23 mouse cellular contexts compared by ENCODE assay signal in the genomic region with DNA sequence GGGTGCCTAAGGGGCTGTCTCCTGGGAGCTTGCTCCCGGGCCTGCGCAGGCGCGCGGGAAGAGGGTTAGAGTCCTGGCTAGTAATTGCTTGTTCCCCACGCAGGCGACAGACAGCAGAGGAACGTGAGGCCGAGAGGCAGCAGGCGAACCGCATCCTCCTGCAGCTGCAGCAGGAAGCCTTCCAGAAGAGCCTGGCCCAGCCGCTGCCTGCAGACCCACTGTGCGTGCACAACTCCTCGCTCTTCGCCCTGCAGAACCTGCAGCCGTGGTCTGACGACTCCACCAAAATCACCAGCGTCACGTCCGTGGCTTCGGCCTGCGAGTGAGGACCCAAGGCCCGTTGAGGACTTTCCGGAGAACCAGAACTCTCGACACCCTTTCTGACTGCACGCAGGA. TPM values are rescaled to one million over a fixed set of nuclear protein-coding genes. Genes with fewer than 3 reads are reported as not detected.
DNase-seq lines count a peak whose midpoint lies in the region; ATAC-seq lines count a peak whose summit lies in the region.
"Had no signal": no experiment of that assay in that cellular context is flagged by ENCODE, and none has a peak within 500 bp of the region (broad histone marks: within the 10 kb centered on the region; RNA-seq: fewer than 3 reads in every experiment).

No protein-coding gene starts in this region.

- 0 out of 2 replicates have a peak overlapping the region, but pooled peaks have one; percentile 4 for H3K4me3 ChIP-seq in heart, embryonic 11.5 days (ENCODE audit: low read depth, low read length)
- peak overlapping the region; percentile 35 for H3K4me3 ChIP-seq in megakaryocyte, embryonic 14.5 days (replicated peaks)
- no peak overlapping the region; the same call in 1 of the 2 replicates for H3K4me3 ChIP-seq in limb, embryonic 13.5 days
- H3K4me3 ChIP-seq: forebrain, embryonic 13.5 days; heart, embryonic 13.5 days; left cerebral cortex, adult 2 months; limb, embryonic 15.5 days; midbrain, embryonic 12.5 days; myocyte; neural tube, embryonic 15.5 days had no signal

- no peak for ATAC-seq in heart, embryonic 11.5 days (replicated peaks; ENCODE audit: insufficient number of reproducible peaks, low FRiP score, low TSS enrichment)
- no peak for ATAC-seq in megakaryocyte, adult 5-6 weeks (ENCODE audit: poor library complexity, severe bottlenecking)
- ATAC-seq in limb, embryonic 13.5 days (ENCODE audit: low FRiP score, low read depth), result no peak
- ATAC-seq: activated CD4-positive, CD25-positive, alpha-beta regulatory T cell, adult 4 months; forebrain, embryonic 13.5 days; intestine, embryonic 16.5 days had no signal

- H3K36me3 ChIP-seq in heart, embryonic 11.5 days (ENCODE audit: control insufficient read depth, insufficient read depth, low read length), result no peaks in the 10 kb centered on the region
- no peaks in the 10 kb centered on the region for H3K36me3 ChIP-seq in megakaryocyte, embryonic 14.5 days (replicated peaks; ENCODE audit: low read length)
- H3K36me3 ChIP-seq in limb, embryonic 13.5 days, result no peaks in the 10 kb centered on the region
- H3K36me3 ChIP-seq: heart, embryonic 13.5 days; limb, embryonic 15.5 days; midbrain, embryonic 12.5 days; neural tube, embryonic 15.5 days had no signal

- no peak overlapping the region for H3K27ac ChIP-seq in heart, embryonic 11.5 days (ENCODE audit: low read depth, low read length)
- no peak overlapping the region for H3K27ac ChIP-seq in limb, embryonic 13.5 days
- H3K27ac ChIP-seq: forebrain, embryonic 13.5 days; heart, embryonic 13.5 days; left cerebral cortex, adult 2 months; limb, embryonic 15.5 days; midbrain, embryonic 12.5 days; neural tube, embryonic 15.5 days had no signal

- H3K9ac ChIP-seq in heart, embryonic 11.5 days (ENCODE audit: low read depth, low read length), result no peak overlapping the region
- H3K9ac ChIP-seq in limb, embryonic 13.5 days, result no peak overlapping the region
- H3K9ac ChIP-seq: forebrain, embryonic 13.5 days; heart, embryonic 13.5 days; limb, embryonic 15.5 days; midbrain, embryonic 12.5 days; neural tube, embryonic 15.5 days had no signal

- H3K4me1 ChIP-seq in heart, embryonic 11.5 days (ENCODE audit: control insufficient read depth, insufficient read depth, low read length), result 0 out of 2 replicates have a peak, but pooled peaks cover 9% of the 10 kb centered on the region
- peaks cover 13% of the 10 kb centered on the region for H3K4me1 ChIP-seq in megakaryocyte, embryonic 14.5 days
- peaks cover 20% of the 10 kb centered on the region for H3K4me1 ChIP-seq in limb, embryonic 13.5 days

- 3% methylated on average over 26 of the region's 26 CpGs for WGBS in heart, embryonic 11.5 days (ENCODE audit: insufficient replicate concordance)
- under 1% methylated on average over 26 of the region's 26 CpGs for WGBS in limb, embryonic 13.5 days

- no peak for DNase-seq in heart, adult 18-20 months
- DNase-seq in ZHBTc4 (ENCODE audit: low read depth, low spot score), result peak; percentile 51
- no peak for DNase-seq in retina, postnatal 1 day
- DNase-seq: cerebellum, adult 9-10 months; gastrocnemius, postnatal 25 days; heart, postnatal 4 days; kidney, postnatal 10 days; lung, adult 18-20 months; thymus, postnatal 36 days had no signal

- H3K27me3 ChIP-seq in heart, embryonic 11.5 days (ENCODE audit: control insufficient read depth, insufficient read depth, low read length), result peaks cover 97% of the 10 kb centered on the region
- H3K27me3 ChIP-seq in megakaryocyte, embryonic 14.5 days (replicated peaks), result peaks cover 99% of the 10 kb centered on the region
- H3K27me3 ChIP-seq in limb, embryonic 13.5 days, result peaks cover 100% of the 10 kb centered on the region

- H3K4me2 ChIP-seq in heart, embryonic 11.5 days, result no peak overlapping the region
- 0 out of 2 replicates have a peak overlapping the region, but pooled peaks have one; percentile 11 for H3K4me2 ChIP-seq in limb, embryonic 13.5 days (replicated peaks)
- H3K4me2 ChIP-seq: forebrain, embryonic 13.5 days; heart, embryonic 13.5 days; limb, embryonic 15.5 days; midbrain, embryonic 12.5 days; neural tube, embryonic 15.5 days had no signal

- H3K9me3 ChIP-seq in heart, embryonic 11.5 days (replicated peaks; ENCODE audit: control insufficient read depth, low read length), result no peaks in the 10 kb centered on the region
- no peaks in the 10 kb centered on the region for H3K9me3 ChIP-seq in megakaryocyte, embryonic 14.5 days
- no peaks in the 10 kb centered on the region for H3K9me3 ChIP-seq in limb, embryonic 13.5 days
- H3K9me3 ChIP-seq: forebrain, embryonic 13.5 days; heart, embryonic 13.5 days; limb, embryonic 15.5 days; midbrain, embryonic 12.5 days; neural tube, embryonic 15.5 days had no signal

RNA-seq across cellular contexts. Expression of a gene that starts 5.3 kb away (rescaled TPM):
- polyA plus RNA-seq in heart, embryonic 11.5 days (2014; fragmentation: Nextera tagmentation; extraction: Ambion mirVana), result 0.45 and 1.0 TPM in 2 replicates
- total RNA-seq in heart, adult 18-20 months (2021), result not detected
- polyA plus RNA-seq in megakaryocyte, embryonic 14.5 days (2012; ENCODE audit: insufficient read depth, low replicate concordance), result not detected in 2 replicates
- total RNA-seq in megakaryocyte, adult 5-6 weeks (2015), result not detected in 2 replicates
- not detected in 2 replicates for total RNA-seq in megakaryocyte, adult 5-6 weeks (2017)
- 0.38 and 1.1 TPM in 2 replicates for polyA plus RNA-seq in limb, embryonic 13.5 days (2015; fragmentation: Nextera tagmentation; extraction: Ambion mirVana)
- total RNA-seq: gastrocnemius, postnatal 25 days; layer of hippocampus, adult 8-10 months; left cerebral cortex, adult 2 months had no signal
- polyA plus RNA-seq: activated CD4-positive, CD25-positive, alpha-beta regulatory T cell, adult 4 months; intestine, embryonic 16.5 days; myocyte had no signal
